Mouse (Mus musculus) ES-Bruce4 (cell line): ENCODE results near the gene Med17. TPM values are rescaled to one million over a fixed set of nuclear protein-coding genes. Genes with fewer than 3 reads are reported as not detected.

Experiments used
- H3K27ac ChIP-seq: 2 replicates; pipeline ENCODE4 v1.5.1; 2012; ENCODE audit warnings: low read length, inconsistent platforms; ENCODE audit not compliant: insufficient read depth
- H3K27me3 ChIP-seq: 2 replicates; pipeline ENCODE4 v1.6.1; 2012; ENCODE audit warnings: mild to moderate bottlenecking, low read length, inconsistent platforms; ENCODE audit not compliant: control insufficient read depth, poor library complexity, insufficient read depth, severe bottlenecking
- H3K36me3 ChIP-seq: 2 replicates; pipeline ENCODE4 v1.6.1; 2012; ENCODE audit warnings: inconsistent platforms, mild to moderate bottlenecking, low read length, moderate library complexity; ENCODE audit not compliant: control insufficient read depth, poor library complexity, insufficient read depth, severe bottlenecking
- H3K4me1 ChIP-seq: one replicate; pipeline ENCODE4 v1.8.1; 2011; ENCODE audit warnings: low read length; ENCODE audit not compliant: control insufficient read depth, insufficient read depth
- H3K4me3 ChIP-seq: 2 replicates; pipeline ENCODE4 v1.5.1; 2011; ENCODE audit warnings: low read depth, mild to moderate bottlenecking, low read length
- H3K9ac ChIP-seq: 2 replicates; pipeline ENCODE4 v1.6.1; 2012; ENCODE audit warnings: low read depth, mild to moderate bottlenecking, inconsistent platforms; ENCODE audit not compliant: poor library complexity, severe bottlenecking
- H3K9me3 ChIP-seq: replicated peaks from 2 replicates; pipeline ENCODE4 v1.6.1; 2012; ENCODE audit warnings: mild to moderate bottlenecking, low read length, inconsistent platforms; ENCODE audit not compliant: control insufficient read depth, poor library complexity, insufficient read depth, severe bottlenecking
- CTCF ChIP-seq: IDR thresholded peaks from one replicate; pipeline ENCODE4 v1.8.1; 2011; ENCODE audit warnings: low read depth, low read length
- EP300 ChIP-seq: IDR thresholded peaks from 2 replicates; pipeline ENCODE4 v1.6.1; 2011; ENCODE audit warnings: low read depth, low read length; ENCODE audit not compliant: insufficient read depth
- POLR2A ChIP-seq: IDR thresholded peaks from one replicate; pipeline ENCODE4 v1.8.1; 2011; ENCODE audit warnings: low read length; ENCODE audit not compliant: insufficient read depth
- polyA plus RNA-seq: library from polyadenylated mRNA; stranded (reverse); fragments of >200 nt; gene quantifications from 2 replicates; pipeline ENCODE4 v1.2.4, GENCODE M21; 2011; ENCODE audit warnings: low read depth; ENCODE audit not compliant: missing spikeins, insufficient read depth, insufficient read length

The Med17 gene
- polyA plus RNA-seq, 1 experiment, result 109 TPM

DNA sequence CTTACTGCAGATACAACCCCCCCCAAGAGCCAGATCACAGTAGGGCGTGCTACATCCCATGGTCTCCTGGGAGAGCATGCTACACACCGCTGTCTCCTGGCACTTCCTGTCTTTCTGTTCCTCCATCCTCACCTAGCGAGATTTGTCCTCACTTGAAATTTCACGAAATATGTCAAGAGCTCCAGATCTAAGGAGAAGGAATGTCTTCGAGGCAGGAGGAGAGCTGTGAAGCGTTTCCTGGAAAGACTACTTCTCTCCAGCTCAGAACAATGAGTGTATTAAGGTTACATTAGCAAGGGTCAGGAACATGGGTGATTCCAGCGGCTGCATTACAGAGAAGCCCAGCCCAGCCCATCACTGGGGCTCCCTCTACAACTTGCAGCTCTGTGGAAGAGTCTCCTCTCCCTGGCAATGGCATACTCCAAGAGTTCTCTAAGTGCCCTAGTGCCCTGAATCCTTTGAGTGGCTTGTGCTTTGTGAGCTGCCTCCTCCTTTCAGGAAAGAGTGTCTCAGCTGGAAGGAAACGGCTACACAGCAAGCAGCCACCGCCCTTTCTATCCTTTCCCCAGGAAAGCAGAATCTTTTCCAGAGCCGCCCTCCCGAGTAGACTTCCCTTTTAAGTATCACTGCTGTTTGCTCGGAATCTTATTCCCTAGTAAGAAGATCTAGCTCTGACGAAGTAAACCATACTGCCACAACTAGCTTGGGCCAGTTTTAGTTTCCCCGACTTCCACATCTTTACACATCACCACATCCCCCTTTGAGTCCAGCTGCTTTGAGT, 42.0 kb downstream of the Med17 start:
- peaks cover 5% of the 10 kb centered on the region for H3K4me1 ChIP-seq
- no peak overlapping the region for H3K9ac ChIP-seq
- H3K4me3 ChIP-seq, result no peak overlapping the region
- H3K27me3 ChIP-seq, result no peaks in the 10 kb centered on the region
- H3K27ac ChIP-seq, result peak overlapping the region; percentile 43; the same call in 1 of the 2 replicates
- TF ChIP-seq POLR2A (no peak), CTCF (no peak), EP300 (no peak)
- no peaks in the 10 kb centered on the region for H3K36me3 ChIP-seq
- H3K9me3 ChIP-seq, result no peaks in the 10 kb centered on the region

DNA sequence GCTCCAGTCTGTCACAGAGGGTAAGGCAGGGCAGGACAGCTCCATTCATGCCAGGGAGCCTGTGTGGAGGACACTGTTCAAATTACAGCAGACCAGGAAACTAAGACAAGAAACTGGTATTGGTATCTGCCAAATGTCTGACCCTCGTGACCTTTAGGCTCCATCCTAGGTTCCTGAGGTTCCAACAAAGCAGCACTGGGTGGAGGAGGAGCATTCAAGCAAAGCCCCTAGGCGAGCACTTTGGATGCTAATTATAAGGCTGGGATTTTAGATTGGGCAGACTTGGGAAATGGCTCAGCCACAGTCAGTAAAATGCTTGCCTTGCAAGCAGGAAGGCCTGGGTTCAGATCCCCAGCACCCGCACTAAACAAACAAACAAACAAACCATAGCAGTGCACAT, 43.7 kb downstream of the Med17 start:
- H3K4me3 ChIP-seq, result no peak overlapping the region
- peaks cover 5% of the 10 kb centered on the region for H3K4me1 ChIP-seq
- H3K9ac ChIP-seq, result no peak overlapping the region
- no peak overlapping the region for H3K27ac ChIP-seq
- no peaks in the 10 kb centered on the region for H3K27me3 ChIP-seq
- no peaks in the 10 kb centered on the region for H3K36me3 ChIP-seq
- H3K9me3 ChIP-seq, result no peaks in the 10 kb centered on the region
- no peak for TF ChIP-seq CTCF
- TF ChIP-seq EP300, result 0 out of 2 replicates have a peak, but pooled peaks have one; percentile 2

DNA sequence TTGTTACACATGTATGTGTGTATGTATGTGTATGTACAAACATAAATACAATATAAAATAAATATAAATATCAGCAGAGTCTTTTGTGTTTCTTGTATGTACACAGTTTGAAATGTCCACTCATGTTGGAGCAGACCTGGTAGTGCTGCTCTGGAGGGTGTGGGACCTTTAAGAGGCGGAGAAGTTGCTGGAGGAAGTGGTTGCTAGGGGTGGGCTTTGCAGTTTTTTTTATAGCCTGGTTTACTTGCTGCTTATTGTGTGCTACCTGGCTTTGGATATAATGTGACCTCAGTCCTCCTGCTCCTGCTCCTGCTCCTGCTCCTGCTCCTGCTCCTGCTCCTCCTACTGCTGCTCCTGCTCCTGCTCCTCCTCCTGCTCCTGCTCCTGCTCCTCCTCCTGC, 46.1 kb downstream of the Med17 start:
- H3K27me3 ChIP-seq, result no peaks in the 10 kb centered on the region
- H3K4me3 ChIP-seq, result no peak overlapping the region
- H3K4me1 ChIP-seq, result peaks cover 5% of the 10 kb centered on the region
- H3K27ac ChIP-seq, result no peak overlapping the region
- H3K36me3 ChIP-seq, result no peaks in the 10 kb centered on the region
- TF ChIP-seq CTCF (no peak), EP300 (no peak), POLR2A (no peak)
- H3K9ac ChIP-seq, result no peak overlapping the region
- H3K9me3 ChIP-seq, result no peaks in the 10 kb centered on the region

DNA sequence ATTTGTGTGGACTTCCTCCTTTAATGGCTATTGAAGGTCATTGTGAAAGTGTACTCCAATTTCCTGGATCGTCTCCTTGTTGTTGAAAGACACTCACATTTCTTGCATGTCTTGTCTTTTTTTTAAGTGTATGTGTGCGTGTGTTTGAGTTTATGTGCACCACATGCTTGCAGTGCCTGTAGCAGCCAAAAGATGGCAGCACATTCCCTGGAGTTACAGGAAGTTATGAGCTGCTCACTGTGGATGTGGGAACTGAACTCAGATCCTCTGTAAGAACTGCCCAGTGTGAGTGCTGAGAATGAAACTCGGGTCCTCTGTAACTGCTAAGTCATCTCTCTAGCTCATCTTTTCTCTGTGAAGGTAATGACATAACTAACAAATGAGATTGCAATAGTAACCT, 47.3 kb downstream of the Med17 start:
- Histone ChIP-seq H3K9ac (no peak overlapping the region), H3K4me1 (peaks cover 2% of the 10 kb centered on the region), H3K9me3 (peaks cover 9% of the 10 kb centered on the region), H3K36me3 (no peaks in the 10 kb centered on the region), H3K27ac (no peak overlapping the region), H3K4me3 (no peak overlapping the region), H3K27me3 (no peaks in the 10 kb centered on the region; the same call in 1 of the 2 replicates)
- TF ChIP-seq EP300 (no peak), CTCF (no peak), POLR2A (no peak)

DNA sequence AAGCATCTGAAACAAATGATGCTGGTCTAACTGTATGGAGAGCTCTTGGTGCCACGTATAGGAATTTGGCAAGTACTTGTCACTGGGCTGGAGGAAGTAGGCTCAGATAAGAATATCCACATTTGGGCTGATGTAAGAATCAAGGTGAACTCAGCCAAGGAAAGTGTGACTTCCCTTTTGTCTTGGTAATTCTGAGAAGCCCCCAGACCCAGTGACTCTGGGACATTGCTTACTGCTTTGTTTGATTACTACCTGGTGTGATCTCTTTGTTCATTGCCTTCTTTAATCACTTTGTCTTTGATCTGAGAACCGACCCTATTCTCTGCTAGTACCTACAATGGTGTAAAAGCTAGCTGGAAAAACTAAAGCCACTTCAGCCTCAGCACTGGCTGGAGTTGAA, 54.8 kb downstream of the Med17 start:
- no peak overlapping the region for H3K9ac ChIP-seq
- H3K27me3 ChIP-seq, result no peaks in the 10 kb centered on the region; the same call in 1 of the 2 replicates
- H3K4me3 ChIP-seq, result no peak overlapping the region
- peaks cover 32% of the 10 kb centered on the region for H3K9me3 ChIP-seq
- no peak overlapping the region for H3K27ac ChIP-seq
- no peaks in the 10 kb centered on the region for H3K36me3 ChIP-seq
- TF ChIP-seq POLR2A (no peak), CTCF (no peak), EP300 (no peak)
- no peaks in the 10 kb centered on the region for H3K4me1 ChIP-seq

DNA sequence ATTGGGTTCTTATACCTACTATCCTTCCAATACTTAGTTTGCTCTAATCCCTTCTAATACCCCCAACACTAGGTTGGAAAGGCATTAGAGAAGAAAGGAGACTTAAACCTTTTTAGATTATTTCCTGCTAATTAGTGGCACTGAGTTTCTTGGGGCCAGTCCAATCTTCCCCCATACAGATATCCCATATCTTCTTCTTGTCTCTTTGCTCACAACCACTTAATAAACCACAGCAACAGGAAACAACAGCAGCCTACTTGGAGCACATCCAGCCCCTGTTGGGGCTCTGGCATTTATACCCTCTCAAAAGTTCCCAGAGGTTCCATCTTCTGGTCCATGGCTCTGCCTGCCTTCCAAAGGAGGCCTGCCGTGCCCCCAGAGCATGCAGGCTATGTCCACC, 66.0 kb downstream of the Med17 start:
- TF ChIP-seq CTCF (no peak), EP300 (no peak), POLR2A (no peak)
- Histone ChIP-seq H3K27me3 (no peaks in the 10 kb centered on the region), H3K36me3 (no peaks in the 10 kb centered on the region), H3K9ac (no peak overlapping the region), H3K4me1 (no peaks in the 10 kb centered on the region), H3K4me3 (no peak overlapping the region), H3K9me3 (no peaks in the 10 kb centered on the region), H3K27ac (no peak overlapping the region)
